Mouse (Mus musculus) liver, adult 2 months (tissue): Measurements from ENCODE around the gene Ctf1.
A peak's percentile ranks its signal among the peaks of the same experiment; 100 is the strongest.

Experiments
- CTCF ChIP-seq: fragments of 200-500 bp; IDR thresholded peaks from 2 replicates; pipeline ENCODE4 v1.5.1; 2011; ENCODE audit warnings: low read depth, low read length, control low read depth
- POLR2A ChIP-seq: fragments of 200-500 bp; IDR thresholded peaks from 2 replicates; pipeline ENCODE4 v1.6.1; 2011; ENCODE audit warnings: low read length, control low read depth; ENCODE audit not compliant: insufficient read depth; ENCODE audit errors: extremely low read depth

- TF ChIP-seq POLR2A (no peak), CTCF (peak; percentile 88)
Measured at GRCm38 (mm10) chr7:127674977-127675376, 37.6 kb upstream of the Ctf1 start.
